Mouse (Mus musculus) stomach, postnatal 0 days (tissue): ENCODE results near the gene Ggt7.

Source experiments
- CTCF ChIP-seq: IDR thresholded peaks from 2 replicates; pipeline ENCODE4 v1.5.1; 2016; ENCODE audit warnings: antibody characterized with exemption, low read depth, mild to moderate bottlenecking, moderate library complexity
- EP300 ChIP-seq: optimal IDR thresholded peaks from 2 replicates; pipeline ENCODE3; 2016; ENCODE audit warnings: antibody characterized with exemption

DNA sequence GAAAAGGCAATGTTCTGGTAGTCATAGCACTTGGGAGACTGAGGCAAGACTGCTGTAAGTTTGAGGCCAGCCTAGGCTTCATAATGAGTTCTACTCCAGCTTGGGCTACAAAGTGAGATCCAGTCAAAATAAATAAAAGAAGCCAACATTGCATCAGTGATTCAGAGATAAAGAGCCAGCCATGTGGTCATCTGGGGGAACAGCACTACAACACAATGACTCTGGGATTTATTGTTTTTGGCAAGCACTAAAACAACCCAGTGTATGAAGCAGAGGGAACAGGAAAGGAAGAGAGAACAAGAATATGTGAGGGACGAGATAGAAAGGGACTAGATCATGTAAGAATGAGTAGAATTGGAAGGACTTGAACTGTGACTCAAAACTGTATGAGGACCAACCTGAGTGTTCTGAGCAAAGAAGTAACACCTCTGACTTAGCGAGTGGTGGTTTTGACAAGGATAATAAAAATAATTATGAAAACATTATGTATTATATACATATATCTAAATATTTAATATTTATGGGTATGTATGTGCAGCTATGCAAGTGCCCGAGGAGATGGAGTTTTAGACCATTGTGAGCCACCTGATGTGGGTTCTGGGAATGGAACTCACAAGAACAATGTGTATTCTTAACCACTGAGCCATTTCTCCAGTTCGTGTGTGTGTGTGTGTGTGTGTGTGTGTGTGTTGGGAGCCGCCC is 19.9 kb upstream of the Ggt7 start:
- TF ChIP-seq CTCF (no peak), EP300 (no peak)
